Mouse (Mus musculus): ENCODE measurements at regions not wholly inside any gene's neighbourhood (a gene's known extent, or its start where the extent isn't known, plus 50 kb on each side); places are given as distances from the start of the nearest gene placed in this dataset.

DNA sequence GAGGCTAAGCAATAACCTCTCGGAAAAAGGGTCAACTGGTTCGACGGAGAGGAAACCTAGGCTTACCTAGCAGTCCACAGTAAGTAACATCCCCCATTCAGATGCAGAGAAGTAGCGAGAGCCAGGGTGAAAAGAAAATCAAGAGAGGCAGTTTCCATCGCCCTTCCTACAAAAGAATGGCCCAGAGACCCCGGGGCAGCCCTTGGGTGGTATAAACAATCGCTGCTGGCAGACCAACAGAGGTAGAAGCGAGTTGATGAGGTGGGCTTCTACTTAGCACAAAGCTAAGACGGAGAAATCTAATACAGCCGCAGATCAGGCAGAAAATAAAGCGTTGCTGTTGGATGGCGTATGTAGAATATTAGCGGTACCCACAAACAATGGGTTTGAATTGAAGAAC, 57.8 kb upstream of the Arl15 start:
- DNase-seq: no peak

DNA sequence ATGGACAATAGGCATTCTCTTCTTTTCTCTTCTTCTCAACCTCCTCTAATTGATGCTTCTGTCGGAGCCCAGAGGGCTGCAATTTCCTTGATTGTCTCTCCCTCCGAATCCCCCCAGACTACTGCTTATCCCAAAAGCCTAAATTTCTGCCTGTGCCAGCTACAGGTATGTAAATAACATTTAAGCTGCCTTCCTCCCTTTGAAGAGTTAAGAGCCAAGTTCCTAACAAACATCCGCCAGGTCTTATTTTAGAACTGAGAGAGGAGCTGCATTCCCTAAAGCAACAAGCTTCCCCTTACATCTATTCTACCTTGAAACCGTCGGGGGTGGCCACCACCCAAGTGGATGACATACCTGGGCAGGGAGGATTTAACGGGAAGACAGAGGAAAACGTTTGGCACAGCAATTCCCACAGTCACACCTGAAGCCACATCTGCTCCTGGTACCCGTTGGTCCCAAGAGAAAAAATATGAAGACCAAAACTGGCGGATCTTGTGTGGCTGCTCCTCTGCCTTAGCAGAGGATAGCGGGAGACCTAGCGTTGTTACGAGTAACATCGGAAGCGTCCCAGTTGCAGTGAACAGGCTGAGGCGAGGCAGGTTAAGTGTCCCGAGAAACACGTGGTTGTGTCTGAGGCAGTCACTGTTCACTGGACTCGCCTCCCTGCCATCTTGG, 58.6 kb upstream of the Arl15 start:
- DNase-seq: no peak

DNA sequence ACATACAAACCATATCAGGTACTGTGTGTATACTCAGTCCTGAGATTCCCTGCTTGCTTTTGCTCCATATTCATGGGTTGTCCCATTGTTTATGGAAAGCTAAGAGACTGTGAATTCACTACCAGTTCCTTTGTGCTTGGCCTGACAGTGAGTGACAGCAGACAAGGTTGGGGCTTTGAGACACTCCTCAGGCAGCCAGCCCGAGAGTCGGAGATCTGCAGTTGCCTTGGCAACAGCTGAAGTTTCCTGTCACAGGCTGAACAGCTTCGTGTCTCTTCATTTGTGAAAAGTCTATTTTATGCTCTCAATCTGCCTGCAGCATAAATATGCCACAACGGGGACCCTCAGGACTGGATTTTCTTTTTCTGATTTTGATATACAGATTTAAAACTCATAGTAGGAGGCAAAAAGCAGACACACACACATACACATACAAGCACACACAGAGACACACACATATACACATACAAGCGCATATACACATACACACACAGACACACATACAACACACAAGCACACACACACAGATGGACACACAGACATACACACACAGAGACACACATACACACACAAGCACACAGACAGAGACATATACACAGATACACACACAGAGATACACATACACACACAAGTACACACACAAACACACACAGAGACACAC, 60.0 kb upstream of the Arl15 start:
- DNase-seq: peak; percentile 40

- DNase-seq: no peak
These were observed 60.6 kb upstream of the Arl15 start for GRCm38 (mm10) chr13:113733734-113734133.

- DNase-seq: no peak
These were observed 63.4 kb upstream of the Arl15 start for GRCm38 (mm10) chr13:113730776-113731400.

- no peak for DNase-seq
These were observed 64.1 kb upstream of the Arl15 start for GRCm38 (mm10) chr13:113730062-113730775.

DNA sequence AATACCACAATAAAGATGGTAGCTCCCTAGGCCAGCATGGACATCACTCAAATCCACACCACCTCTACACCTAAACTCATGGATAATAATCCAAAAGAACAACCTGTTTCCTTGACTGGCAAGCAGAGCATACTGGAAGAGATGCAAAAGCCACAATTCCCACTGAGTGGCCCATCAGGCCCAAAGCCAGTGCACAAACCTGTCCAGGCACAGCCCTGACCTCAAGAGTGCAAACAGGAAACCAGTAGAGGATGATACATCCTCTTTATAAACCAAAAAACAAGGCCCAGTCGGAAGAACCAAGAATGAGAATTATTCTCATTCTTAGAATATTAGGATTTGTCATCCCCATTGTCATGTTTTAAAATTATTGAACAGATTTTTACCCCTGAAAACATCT, 64.7 kb upstream of the Arl15 start:
- DNase-seq: no peak

DNA sequence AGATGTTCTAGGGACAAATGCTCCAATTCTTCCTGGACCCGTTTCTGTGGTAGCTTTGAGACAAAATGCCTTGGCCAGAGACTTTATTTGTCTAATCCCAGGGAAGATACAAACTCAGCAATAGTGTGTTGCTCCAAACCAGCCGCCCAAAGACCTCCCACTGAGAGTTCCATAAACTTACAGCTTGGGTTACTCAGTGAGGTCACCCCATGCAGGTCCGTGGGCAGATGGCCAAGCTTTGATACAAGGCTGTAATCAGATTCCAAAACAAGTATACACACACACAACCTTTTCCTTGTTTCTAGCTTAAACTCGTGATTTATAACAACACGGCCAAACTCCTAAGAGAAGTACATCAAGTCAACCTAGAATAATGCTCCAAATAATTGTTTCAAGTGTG, 64.6 kb upstream of the Hspb3 start:
- peak; percentile 18 for DNase-seq

GRCm38 (mm10) chr13:113724881-113725837, 61.7 kb upstream of the Hspb3 start:
- DNase-seq: no peak

DNA sequence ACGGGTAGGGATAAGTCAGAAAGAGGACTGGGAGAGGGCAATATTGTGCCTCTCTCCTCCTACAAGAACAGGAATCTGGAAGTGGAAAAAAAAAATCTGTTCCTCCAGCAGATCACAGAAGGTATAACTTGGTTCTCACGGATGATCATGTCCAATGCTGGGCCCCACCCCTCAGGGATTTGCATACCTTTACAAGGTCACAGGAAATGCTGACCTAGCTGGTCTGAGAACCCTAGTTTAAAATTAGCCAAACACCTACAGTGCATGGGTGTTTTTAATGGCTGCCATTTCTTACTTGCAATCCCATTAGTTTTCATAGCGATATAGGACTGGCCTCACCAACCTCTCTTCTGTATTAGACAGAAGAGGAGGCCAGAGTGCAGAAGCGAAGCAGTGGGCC, 51.8 kb upstream of the Hspb3 start:
- DNase-seq: no peak

DNA sequence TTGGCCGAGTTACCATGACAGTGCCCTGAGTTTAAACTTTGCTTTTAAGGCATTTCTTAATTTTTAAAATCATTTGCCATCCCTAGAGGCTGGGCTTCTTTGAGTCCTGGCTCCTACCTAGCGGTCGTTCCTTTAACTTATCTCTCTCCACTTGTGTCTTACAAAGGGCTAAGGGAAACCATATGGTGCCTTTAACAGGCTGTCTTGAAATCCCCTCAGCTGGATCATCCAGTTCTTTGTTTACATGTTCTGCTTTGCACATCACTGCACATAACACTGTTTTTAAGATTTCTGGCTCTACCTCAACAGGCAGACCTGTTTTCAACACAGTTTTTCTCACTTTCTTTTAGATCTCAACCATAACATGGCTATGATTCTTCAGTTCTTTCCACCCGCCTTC, 50.4 kb upstream of the Hspb3 start:
- no peak for DNase-seq
